12 mouse cellular contexts compared by ENCODE assay signal in genomic region chr14:105360530-105360929, GRCm38 (mm10).
DNase-seq lines count a peak whose midpoint lies in the region; ATAC-seq and TF ChIP-seq lines count a peak whose summit lies in the region.
"Had no signal": no experiment of that assay in that cellular context is flagged by ENCODE, and none has a peak within 500 bp of the region (broad histone marks: within the 10 kb centered on the region; RNA-seq: fewer than 3 reads in every experiment).

No protein-coding gene starts in this region.

- no peak for TF ChIP-seq CTCF in lung, adult 2 months (IDR thresholded peaks at IDR 0.05; ENCODE audit: insufficient read depth, low read length)
- TF ChIP-seq CTCF in intestine, postnatal 0 days (IDR thresholded peaks at IDR 0.05; ENCODE audit: low read depth), result no peak

- no peak overlapping the region for H3K4me2 ChIP-seq in lung, embryonic 15.5 days
- H3K4me2 ChIP-seq in heart, embryonic 14.5 days (ENCODE audit: low read length), result peak overlapping the region; percentile 1; the same call in 1 of the 2 replicates
- H3K4me2 ChIP-seq in intestine, postnatal 0 days (replicated peaks; ENCODE audit: low read depth), result no peak overlapping the region
- H3K4me2 ChIP-seq: embryonic facial prominence, embryonic 13.5 days had no signal

- no peak for TF ChIP-seq POLR2A in lung, adult 2 months (IDR thresholded peaks at IDR 0.05; ENCODE audit: borderline replicate concordance, extremely low read depth, low read depth, low read length)

- H3K9me3 ChIP-seq in lung, embryonic 15.5 days, result no peaks in the 10 kb centered on the region
- H3K9me3 ChIP-seq in heart, embryonic 14.5 days (ENCODE audit: control insufficient read depth, low read length), result no peaks in the 10 kb centered on the region
- H3K9me3 ChIP-seq in midbrain, embryonic 10.5 days (replicated peaks), result no peaks in the 10 kb centered on the region
- H3K9me3 ChIP-seq in intestine, postnatal 0 days (ENCODE audit: control insufficient read depth), result no peaks in the 10 kb centered on the region
- H3K9me3 ChIP-seq: embryonic facial prominence, embryonic 13.5 days had no signal

- 30% methylated on average over 6 of the region's 6 CpGs for WGBS in lung, embryonic 15.5 days
- 37% methylated on average over 6 of the region's 6 CpGs for WGBS in lung, adult 2 months
- 5% methylated on average over 6 of the region's 6 CpGs for WGBS in heart, embryonic 14.5 days
- 85% methylated on average over 6 of the region's 6 CpGs for WGBS in midbrain, embryonic 10.5 days
- 57% methylated on average over 6 of the region's 6 CpGs for WGBS in intestine, postnatal 0 days

- H3K9ac ChIP-seq in lung, embryonic 15.5 days, result no peak overlapping the region
- no peak overlapping the region for H3K9ac ChIP-seq in heart, embryonic 14.5 days (ENCODE audit: low read length)
- H3K9ac ChIP-seq in intestine, postnatal 0 days (ENCODE audit: low read depth, low read length), result no peak overlapping the region
- H3K9ac ChIP-seq: embryonic facial prominence, embryonic 13.5 days had no signal

- no peak for DNase-seq in lung, adult 2 months
- DNase-seq in fibroblast of lung, adult 2 months (ENCODE audit: low read depth), result peak; percentile 31
- DNase-seq in skeletal muscle tissue, adult 2 months (ENCODE audit: low read depth, low spot score), result peak; percentile 64
- DNase-seq in thymus, postnatal 14 days, result no peak
- no peak for DNase-seq in midbrain, embryonic 10.5 days (ENCODE audit: low spot score)
- DNase-seq: right cerebral cortex, adult 18-20 months had no signal

- H3K27ac ChIP-seq in lung, embryonic 15.5 days, result no peak overlapping the region
- H3K27ac ChIP-seq in heart, embryonic 14.5 days (replicated peaks in 1 of 2; ENCODE audit: control insufficient read depth in 1 of 2, insufficient read depth in 1 of 2, low read depth in 2 of 2, low read length in 2 of 2), result peak overlapping the region; percentile 19 to 29
- no peak overlapping the region for H3K27ac ChIP-seq in midbrain, embryonic 10.5 days (replicated peaks)
- H3K27ac ChIP-seq in intestine, postnatal 0 days (ENCODE audit: low read depth, low read length), result no peak overlapping the region
- H3K27ac ChIP-seq: embryonic facial prominence, embryonic 13.5 days; kidney, postnatal 0 days had no signal

- no peaks in the 10 kb centered on the region for H3K4me1 ChIP-seq in lung, embryonic 15.5 days
- H3K4me1 ChIP-seq in lung, adult 2 months (ENCODE audit: control insufficient read depth, insufficient read depth, low read length), result no peaks in the 10 kb centered on the region; the same call in 1 of the 2 replicates
- H3K4me1 ChIP-seq in heart, embryonic 14.5 days (ENCODE audit: control insufficient read depth in 2 of 2, insufficient read depth in 2 of 2, low read length in 2 of 2), result peaks cover 4 to 9% of the 10 kb centered on the region in 2 experiments
- H3K4me1 ChIP-seq in midbrain, embryonic 10.5 days, result no peaks in the 10 kb centered on the region
- H3K4me1 ChIP-seq in intestine, postnatal 0 days (replicated peaks; ENCODE audit: control insufficient read depth, insufficient read depth, low read length), result no peaks in the 10 kb centered on the region
- H3K4me1 ChIP-seq: embryonic facial prominence, embryonic 13.5 days had no signal

- no peak overlapping the region for H3K4me3 ChIP-seq in lung, embryonic 15.5 days
- H3K4me3 ChIP-seq in lung, adult 2 months (replicated peaks; ENCODE audit: extremely low read depth, low read depth, low read length), result no peak overlapping the region
- H3K4me3 ChIP-seq in heart, embryonic 14.5 days (ENCODE audit: control insufficient read depth in 1 of 2, insufficient read depth in 1 of 2, low read depth in 1 of 2, low read length in 2 of 2), result no peak overlapping the region
- no peak overlapping the region for H3K4me3 ChIP-seq in midbrain, embryonic 10.5 days
- no peak overlapping the region for H3K4me3 ChIP-seq in intestine, postnatal 0 days (ENCODE audit: low read depth, low read length)
- H3K4me3 ChIP-seq: embryonic facial prominence, embryonic 13.5 days had no signal

- H3K36me3 ChIP-seq in lung, embryonic 15.5 days, result no peaks in the 10 kb centered on the region
- H3K36me3 ChIP-seq in heart, embryonic 14.5 days (ENCODE audit: control insufficient read depth, insufficient read depth, low read length), result no peaks in the 10 kb centered on the region
- H3K36me3 ChIP-seq in midbrain, embryonic 10.5 days, result no peaks in the 10 kb centered on the region
- H3K36me3 ChIP-seq in intestine, postnatal 0 days (ENCODE audit: control insufficient read depth, insufficient read depth), result no peaks in the 10 kb centered on the region
- H3K36me3 ChIP-seq: embryonic facial prominence, embryonic 13.5 days; G1E had no signal

- ATAC-seq in lung, embryonic 15.5 days (ENCODE audit: borderline replicate concordance, extremely low read depth, low FRiP score, low TSS enrichment), result peak; percentile 70; the same call in 1 of the 2 replicates
- peak; percentile 85 for ATAC-seq in heart, embryonic 14.5 days (ENCODE audit: insufficient number of reproducible peaks, insufficient read depth, low FRiP score, low read depth)
- no peak for ATAC-seq in intestine, postnatal 0 days

- no peaks in the 10 kb centered on the region for H3K27me3 ChIP-seq in lung, embryonic 15.5 days
- H3K27me3 ChIP-seq in heart, embryonic 14.5 days (ENCODE audit: control insufficient read depth, insufficient read depth, low read length), result no peaks in the 10 kb centered on the region
- H3K27me3 ChIP-seq in midbrain, embryonic 10.5 days (ENCODE audit: low read depth, poor library complexity, severe bottlenecking), result no peaks in the 10 kb centered on the region
- no peaks in the 10 kb centered on the region for H3K27me3 ChIP-seq in intestine, postnatal 0 days (replicated peaks; ENCODE audit: control insufficient read depth, insufficient read depth, low read length)
- H3K27me3 ChIP-seq: embryonic facial prominence, embryonic 13.5 days had no signal

Comparison
In these comparisons a context has a peak if more than half of its experiments do, and no peak if none do; other contexts are left out.
1. H3K27ac ChIP-seq: peak in heart, embryonic 14.5 days (2 of 2); none in lung, embryonic 15.5 days (single experiment), midbrain, embryonic 10.5 days (single experiment) and intestine, postnatal 0 days (single experiment).
2. DNase-seq: peak in fibroblast of lung, adult 2 months (single experiment) and skeletal muscle tissue, adult 2 months (single experiment); none in lung, adult 2 months (single experiment), thymus, postnatal 14 days (single experiment) and midbrain, embryonic 10.5 days (single experiment).